Mouse (Mus musculus) olfactory bulb, adult 2 months (tissue): ENCODE data around the gene Cdh4.

Experiments
- CTCF ChIP-seq: fragments of 200-500 bp; IDR thresholded peaks from 2 replicates; pipeline ENCODE4 v1.5.1; 2012; ENCODE audit warnings: low read depth, mild to moderate bottlenecking, low read length, moderate library complexity; ENCODE audit not compliant: insufficient read depth
- POLR2A ChIP-seq: fragments of 200-500 bp; IDR thresholded peaks from 2 replicates; pipeline ENCODE4 v1.6.1; 2012; ENCODE audit warnings: mild to moderate bottlenecking, low read depth, low read length, moderate library complexity; ENCODE audit not compliant: insufficient read depth

DNA sequence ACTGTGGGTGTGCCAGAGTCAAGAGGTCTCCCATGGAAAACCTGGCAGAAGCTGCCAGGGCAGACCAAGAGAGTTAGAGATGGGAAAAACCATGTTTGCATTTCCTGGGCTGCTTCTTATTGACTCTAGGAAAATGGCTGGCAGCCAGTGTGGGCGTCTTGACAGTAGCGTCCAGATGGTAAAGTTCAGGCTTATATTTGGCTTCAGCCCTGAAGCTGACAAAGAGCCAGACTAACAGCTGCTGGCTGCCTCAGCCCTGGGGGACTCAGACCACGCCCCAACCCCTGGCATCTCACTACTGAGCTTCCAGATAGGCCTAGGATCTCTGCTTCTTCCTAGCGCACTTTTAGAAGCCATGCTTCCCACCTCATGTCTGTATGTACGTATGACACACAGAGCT is 326.9 kb downstream of the Cdh4 start:
- TF ChIP-seq CTCF (no peak), POLR2A (no peak)
